Mouse (Mus musculus) thymus, adult 18-20 months (tissue): ENCODE data around the gene Ugt1a5.
A peak's percentile ranks its signal among the peaks of the same experiment; 100 is the strongest.
"Not testable (repeated sequence)": the region's sequence is repeated elsewhere in the genome, so short reads cannot be mapped to it uniquely, and the experiment has no call there.

ENCODE experiments used
- DNase-seq, 2 experiments: peaks; one replicate each; pipeline ENCODE4 v3.0.0; 2022; ENCODE audit warnings: mixed read lengths in 2 of 2

Ugt1a5 gene

DNA sequence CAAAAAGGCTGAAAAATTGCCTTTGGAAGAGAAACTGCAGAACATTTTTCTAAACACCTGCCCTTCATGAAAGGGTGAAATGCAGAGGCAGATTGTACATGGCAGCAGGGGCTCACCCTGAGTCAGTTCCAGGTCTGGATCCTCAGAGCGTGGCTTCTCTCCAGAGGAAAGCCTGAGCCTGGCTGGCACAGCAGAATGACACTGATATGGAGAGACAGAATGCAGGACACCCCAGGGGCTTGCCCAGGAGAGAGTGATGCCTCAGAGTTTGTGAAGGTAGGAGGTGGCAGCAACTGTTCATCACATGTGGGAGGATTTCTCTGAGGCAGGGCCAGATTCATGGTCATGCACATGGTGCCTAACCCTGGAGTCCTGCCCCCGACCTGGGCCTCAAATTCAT lies 34.2 kb downstream of the Ugt1a5 start:
- no peak for DNase-seq

DNA sequence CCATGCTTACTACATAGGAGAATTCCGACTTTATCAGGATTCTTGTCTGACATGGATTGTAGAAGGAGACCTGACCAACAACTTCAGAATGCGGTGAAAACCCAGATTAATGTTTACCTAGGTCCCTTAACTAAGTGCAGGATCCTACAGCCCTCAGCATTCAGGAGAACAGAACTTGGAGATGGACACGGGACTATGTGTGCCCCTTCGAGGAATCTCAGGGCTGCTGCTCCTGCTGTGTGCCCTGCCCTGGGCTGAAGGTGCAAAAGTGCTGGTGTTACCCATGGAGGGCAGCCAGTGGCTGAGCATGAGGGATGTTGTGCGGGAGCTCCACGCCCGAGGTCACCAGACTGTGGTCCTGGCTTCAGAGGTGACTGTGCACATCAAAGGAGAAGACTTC lies 34.6 kb downstream of the Ugt1a5 start, which contains the start of gene Ugt1a2:
Gene Ugt1a2, plus strand, starts transcription at position 146 of the 400 bp plus-strand sequence.
- DNase-seq = no peak

DNA sequence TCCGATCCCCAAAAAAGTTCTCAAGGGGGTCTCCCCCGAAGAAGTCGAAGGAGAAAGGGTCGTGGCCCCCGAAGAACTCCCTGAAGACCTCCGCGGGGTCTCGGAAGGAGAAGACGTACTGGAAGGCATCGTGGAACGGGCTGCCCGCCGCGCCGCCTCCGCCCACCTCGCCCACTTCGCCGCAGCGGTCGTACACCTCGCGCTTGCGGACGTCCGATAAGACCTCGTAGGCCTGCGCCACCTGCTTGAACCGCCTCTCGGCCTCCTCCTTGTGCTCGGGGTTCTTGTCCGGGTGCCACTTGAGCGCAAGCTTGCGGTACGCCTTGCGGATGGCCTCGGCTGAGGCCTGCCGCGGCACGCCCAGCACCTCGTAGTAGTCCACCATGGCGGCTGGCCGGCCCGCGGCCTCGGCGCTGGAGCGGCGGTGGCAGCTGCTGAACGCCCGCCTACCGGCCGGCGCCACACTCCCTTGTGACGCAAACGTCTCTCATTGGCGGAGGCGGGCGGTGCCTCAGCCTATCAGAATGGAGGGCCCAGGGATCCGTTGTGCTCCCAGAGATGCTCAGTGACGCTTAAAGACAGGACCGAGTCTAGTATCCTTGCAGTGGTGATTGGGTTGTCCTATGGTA lies 39.6 kb downstream of the Ugt1a5 start, which contains the start of gene Dnajb3:
Gene Dnajb3, minus strand, starts transcription at position 489 of the 629 bp plus-strand sequence.
- peak; percentile 62 to 67 for DNase-seq

DNA sequence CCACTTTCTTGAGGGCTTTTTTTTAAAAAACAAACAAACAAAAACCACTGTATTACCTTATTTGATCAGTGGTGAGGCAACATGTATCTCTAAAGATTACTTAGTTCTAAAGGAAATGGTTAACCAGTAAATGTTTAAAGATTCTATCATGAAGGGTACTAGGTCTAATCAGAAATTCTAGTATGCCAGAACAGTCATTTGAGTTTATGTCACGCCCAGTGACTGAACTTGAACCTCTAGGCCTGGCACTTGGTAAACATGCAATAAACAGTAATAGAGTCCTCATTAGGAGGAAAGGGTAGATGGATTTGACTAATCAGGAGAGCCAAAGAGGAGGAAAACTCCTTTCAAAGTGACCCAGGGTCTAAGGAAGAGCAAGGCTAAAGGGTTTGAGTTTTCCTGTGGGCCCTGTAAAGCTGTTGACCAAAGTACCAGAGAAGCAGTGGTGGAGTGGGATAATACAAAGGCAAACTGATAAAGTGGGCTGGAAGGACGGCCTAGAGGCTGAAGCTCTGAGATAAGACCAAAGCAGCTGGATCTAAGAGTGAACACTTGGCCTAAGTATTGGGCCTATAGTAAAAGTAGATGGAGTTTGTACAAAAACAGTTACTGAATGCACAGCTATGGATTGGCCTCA lies 41.1 kb downstream of the Ugt1a5 start:
- no peak for DNase-seq

DNA sequence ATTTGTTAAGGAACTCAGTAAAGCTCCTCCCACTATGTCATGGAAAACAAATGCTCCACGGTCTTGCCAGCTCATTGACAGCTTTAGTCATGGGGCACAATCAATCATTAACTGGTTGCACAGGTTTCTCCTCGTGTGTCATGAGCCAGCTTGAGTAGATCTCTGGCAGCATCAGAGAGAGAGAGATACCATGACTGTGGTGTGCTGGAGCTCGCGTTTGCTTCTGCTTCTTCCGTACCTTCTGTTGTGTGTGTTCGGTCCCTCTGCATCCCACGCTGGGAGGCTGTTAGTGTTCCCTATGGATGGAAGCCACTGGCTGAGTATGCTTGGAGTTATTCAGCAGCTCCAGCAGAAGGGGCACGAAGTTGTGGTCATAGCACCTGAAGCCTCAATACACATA lies 46.0 kb downstream of the Ugt1a5 start, which contains the start of gene Ugt1a1:
Gene Ugt1a1, plus strand, starts transcription at position 148 of the 400 bp plus-strand sequence.
- DNase-seq = no peak

DNA sequence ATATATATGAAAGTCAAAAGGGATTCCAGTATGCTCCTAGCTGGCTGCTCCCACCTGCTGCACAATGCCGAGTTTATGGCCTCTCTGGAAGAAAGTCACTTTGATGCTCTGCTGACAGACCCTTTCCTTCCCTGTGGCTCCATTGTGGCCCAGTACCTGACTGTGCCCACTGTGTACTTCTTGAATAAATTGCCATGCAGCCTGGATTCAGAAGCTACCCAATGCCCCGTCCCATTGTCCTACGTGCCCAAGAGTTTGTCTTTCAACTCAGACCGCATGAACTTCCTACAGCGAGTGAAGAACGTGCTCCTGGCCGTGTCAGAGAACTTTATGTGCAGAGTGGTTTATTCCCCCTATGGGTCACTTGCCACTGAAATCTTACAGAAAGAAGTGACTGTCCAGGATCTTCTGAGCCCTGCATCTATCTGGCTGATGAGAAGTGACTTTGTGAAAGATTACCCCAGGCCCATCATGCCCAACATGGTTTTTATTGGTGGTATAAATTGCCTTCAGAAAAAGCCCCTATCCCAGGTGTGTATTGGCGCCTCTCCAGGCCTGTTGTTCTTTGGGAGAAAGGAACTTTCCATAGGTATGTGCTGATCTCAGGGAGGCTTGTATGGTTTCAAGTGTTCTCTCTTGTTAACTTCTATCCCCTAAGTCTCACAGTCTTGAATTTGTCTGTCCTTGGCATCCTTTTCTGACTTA lies 46.7 kb downstream of the Ugt1a5 start:
- DNase-seq = no peak

DNA sequence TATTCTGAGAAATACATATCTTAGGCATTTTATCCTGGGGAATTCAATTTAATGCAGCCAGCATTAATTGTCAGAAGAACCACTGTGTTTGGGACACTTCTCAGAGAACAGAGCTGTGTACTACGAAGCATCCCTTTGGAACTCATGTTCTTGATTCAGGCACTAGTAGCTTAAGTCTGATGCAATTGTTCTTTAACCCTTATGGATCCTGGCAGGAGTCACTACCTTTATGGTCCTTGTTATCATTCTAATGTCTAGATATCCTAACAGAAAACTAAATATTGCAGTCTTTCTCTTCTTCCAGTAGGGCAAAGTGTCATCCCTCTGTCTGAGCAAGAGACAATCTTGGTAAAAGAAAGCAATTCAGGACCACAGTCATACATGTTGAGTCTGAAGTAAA lies 47.2 kb downstream of the Ugt1a5 start:
- DNase-seq = no peak

DNA sequence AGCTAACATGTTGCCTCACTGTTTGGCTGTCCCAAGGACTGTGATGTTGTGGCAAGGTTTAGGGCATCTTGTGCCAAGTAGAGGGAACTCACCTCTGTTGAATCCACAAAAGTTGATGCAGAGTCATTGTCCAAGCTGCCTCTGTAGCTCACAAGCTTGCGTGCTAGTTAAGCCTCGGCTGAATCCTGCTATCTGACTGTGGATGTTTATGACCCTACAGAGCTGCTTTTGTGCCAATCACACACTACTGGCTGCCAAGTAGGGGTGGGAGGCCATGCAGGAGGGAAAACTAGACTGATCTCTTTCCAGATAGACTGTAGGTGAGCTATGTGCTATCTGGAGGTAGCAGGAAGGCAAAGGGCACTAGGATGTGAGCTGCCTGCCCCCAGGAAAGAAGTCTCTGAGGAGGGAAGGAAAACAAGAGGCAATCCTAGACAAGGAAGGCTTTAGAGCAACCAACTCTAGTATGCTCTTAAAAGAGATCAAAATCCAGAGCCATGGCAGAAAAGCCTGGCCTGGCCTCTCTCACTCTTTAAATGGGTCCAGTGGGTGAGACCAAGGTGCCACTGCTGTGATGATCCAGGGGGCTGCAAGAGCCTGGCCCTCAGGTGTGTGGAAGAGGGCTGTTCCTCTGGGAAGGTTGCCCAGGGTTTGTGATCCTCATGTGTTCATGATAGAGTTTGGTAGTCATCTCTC lies 48.1 kb downstream of the Ugt1a5 start:
- no peak for DNase-seq

DNA sequence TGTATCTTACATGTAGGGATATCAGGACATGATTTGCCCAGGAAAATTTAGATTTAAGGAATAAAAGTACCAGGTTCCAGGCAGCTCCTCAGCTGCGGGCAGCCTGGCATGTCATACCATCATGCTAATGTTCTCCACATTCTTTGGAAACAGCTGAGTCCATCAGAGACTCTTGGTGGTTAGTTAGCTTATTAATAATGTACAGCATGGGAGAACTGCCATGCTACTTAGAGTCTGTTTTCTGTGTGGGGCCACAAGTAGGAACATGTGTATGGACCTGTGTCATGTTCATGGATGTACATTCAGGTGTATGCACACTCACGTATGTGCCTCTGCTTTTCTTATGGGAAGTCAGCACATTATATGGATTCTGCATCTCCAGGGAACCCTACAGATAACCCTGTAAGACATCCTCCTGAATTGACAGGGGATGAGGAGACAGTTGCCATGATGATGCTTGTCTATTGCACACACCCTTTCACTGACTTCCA lies 48.7 kb downstream of the Ugt1a5 start:
- no peak for DNase-seq

DNA sequence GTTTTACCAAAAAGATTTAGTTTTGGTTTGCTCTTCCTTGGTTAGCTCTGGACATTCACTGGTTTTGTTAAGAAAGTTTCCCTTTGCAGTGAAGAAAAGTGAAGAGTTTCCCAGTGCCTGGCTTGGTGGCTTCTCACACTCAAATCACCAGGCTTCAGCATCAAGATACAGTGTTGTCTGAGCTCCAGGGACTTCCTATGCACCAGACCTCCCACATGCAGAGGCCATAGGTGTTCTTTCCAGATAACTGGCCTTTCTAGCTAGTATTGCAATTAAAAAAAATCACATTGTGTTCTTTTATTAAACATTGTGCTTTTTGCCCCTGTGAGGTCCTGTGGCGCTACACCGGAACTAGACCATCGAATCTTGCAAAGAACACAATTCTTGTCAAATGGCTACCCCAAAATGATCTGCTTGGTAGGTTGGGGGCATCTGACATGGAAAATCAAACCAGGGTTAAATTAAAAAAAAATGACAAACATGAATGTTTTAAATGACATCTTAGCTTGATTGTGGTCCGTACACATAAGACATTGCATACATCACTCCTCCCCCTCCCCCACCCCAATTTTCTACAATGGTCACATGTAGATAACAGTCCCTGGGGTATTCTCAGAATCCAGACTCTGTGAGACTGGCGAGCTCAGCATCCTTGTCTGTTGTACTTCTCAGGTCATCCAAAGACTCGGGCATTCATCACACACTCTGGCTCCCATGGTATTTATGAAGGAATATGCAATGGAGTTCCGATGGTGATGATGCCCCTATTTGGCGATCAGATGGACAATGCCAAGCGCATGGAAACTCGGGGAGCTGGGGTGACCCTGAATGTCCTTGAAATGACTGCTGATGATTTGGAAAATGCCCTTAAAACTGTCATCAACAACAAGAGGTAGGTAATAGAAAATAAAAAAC lies 49.9 kb downstream of the Ugt1a5 start:
- DNase-seq = no peak

DNA sequence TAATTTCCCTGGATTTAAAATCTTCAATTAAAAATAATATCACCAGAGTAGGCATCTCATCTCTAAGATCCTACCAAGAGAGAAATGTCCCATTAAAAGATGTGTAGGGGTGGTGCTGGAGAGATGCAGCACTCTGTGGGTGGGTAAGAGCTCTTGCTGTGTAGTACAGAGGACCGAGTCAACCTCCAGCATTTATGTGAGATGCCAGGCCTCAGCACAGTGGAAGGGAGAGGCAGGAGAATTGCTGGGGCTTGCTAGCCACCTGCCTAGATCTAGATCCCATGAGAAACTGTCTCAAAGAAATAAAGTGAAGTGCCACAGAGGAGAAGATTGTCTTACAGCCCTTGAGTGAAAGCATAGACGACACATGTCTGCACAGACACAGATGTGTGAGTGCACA lies 50.7 kb downstream of the Ugt1a5 start:
- no peak for DNase-seq

DNA sequence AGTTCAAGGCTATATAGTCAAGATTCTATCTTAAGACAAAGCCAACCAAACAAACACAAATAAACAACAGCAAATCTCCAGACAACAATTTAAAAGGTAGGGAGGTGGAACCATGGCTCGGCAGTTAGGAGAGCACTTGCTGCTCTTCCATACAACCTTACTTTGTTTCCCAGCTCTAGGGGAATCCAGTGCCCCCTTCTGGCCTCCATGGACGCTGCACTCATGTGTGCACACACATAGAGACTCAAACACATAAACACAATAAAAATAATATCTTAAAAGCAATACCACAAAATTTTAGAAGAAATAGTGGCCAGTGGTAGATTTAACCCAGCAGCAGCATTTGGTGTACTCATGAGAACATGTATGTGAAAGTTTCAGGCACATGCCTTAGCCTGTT lies 51.3 kb downstream of the Ugt1a5 start:
- no peak for DNase-seq

DNA sequence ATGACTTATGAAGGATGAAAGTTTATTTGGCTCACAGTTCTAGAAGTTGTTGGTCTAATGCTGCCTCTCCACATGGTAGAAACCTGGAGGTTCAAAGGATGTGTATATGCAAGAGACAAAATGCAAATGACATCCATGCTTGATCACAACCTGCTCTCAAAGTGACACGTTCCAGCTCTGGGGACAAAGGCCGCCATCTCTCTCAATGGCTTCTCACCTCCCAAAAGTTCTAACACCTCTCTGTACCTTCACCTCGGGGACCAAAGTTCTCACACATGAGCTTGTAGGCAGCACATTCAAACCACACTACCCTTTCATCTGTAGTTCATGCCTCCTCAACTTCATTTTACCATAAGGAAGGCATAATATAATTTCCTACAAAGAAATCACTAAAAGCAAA lies 51.8 kb downstream of the Ugt1a5 start:
- DNase-seq = no peak

DNA sequence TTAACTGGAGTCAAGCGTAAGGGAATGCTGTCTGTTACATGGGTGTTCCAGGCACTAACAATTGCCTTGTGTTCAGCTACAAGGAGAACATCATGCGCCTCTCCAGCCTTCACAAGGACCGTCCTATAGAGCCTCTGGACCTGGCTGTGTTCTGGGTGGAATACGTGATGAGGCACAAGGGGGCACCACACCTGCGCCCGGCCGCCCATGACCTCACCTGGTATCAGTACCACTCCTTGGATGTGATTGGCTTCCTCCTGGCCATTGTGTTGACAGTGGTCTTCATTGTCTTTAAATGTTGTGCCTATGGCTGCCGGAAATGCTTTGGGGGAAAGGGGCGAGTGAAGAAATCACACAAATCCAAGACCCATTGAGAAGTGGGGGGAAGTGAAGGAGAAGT lies 52.2 kb downstream of the Ugt1a5 start:
- no peak for DNase-seq

DNA sequence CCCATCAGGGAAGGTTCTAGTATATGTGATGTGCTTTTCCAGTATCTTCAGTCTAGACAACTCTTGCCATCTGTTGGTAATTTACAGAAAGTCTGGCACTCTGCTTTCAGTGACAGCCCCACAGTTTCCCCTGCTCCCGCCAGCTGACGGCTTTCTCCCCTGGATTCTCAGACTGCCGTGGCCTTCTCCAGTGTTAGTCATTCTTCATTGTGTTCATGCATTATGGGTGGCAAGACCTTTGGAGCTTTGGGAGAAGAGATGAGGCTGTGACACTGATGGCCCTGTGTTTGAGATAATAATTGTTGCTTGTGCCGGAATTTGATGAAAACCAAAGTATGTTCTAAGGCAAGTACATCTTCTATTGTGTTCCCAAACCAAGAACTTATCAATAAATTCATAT lies 52.8 kb downstream of the Ugt1a5 start:
- DNase-seq = no peak

DNA sequence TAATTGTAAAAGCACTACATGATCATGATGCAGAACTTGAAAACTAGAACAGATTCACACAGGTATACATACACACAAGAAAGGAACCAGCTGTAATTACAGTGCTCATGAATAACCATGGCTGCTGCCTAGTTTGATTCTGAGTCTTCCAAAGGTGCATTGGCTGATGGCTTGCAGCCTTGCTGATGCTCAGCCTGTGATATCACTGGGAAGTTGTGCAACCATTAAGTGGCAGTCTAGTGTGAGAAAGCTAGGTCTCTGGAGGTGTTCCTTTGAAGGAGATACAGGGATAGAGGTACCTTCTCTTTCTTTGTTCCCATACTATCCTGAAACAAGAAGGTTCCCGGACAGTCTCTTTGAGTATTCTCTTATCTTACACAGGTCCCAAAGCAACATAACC lies 53.2 kb downstream of the Ugt1a5 start:
- DNase-seq = no peak

DNA sequence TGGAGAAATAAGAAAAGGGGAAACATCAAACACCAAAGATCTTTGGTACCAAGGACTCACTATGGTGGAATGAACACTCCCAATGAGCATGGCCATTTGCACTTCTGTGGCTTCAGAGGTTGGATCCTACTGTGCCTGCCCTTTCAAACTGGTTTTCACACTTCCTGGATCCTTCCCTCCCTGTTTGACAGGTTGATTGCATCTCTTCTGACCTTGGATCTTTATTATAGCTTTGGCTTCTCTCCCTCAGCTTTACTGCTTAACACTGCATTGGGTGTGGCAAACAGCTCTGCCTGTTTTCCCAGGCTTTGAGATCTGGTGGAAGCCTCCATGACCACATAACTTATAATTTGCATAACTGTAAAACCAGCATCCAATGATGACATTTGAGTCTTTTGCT lies 54.5 kb downstream of the Ugt1a5 start:
- DNase-seq = no peak

DNA sequence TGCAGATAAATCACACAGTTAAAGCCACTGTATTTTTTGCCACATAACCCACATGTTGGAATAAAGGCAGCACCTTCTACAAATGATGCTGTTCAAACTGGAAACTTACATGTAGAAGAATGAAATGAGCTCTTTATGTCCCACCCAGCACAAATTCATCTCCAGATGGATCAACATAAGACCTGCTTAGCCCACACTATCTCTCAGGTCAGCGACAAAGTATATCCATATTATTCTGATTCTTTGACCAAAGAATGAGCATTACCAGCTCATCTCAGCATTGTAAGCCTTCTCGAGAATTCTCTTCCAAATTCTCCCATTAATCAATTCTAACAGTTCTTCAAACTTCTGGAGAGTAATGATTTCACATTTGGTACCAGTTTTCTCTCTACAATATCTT lies 56.4 kb downstream of the Ugt1a5 start:
- no peak for DNase-seq

DNA sequence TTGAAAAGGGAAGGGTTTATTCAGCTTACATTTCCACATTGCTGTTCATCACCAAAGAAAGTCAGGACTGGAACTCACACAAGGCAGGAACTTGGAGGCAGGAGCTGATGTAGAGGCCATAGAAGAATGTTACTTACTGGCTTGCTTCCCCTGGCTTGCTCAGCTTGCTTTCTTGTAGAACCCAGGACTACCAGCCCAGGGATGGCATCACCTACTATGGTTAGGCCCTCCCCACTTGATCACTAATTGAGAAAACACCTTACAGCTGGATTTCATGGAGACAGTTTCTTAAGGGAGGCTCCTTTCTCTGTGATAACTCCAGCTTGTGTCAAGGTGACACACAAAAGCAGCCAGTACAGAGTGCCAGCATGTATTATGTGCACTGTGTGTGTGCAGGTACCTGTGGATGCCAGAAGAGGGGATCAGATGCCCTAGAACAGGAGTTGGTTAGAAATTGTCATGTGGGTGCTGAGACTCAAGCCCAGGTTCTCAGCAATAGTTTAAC lies 57.3 kb downstream of the Ugt1a5 start:
- DNase-seq = not testable (repeated sequence)

DNA sequence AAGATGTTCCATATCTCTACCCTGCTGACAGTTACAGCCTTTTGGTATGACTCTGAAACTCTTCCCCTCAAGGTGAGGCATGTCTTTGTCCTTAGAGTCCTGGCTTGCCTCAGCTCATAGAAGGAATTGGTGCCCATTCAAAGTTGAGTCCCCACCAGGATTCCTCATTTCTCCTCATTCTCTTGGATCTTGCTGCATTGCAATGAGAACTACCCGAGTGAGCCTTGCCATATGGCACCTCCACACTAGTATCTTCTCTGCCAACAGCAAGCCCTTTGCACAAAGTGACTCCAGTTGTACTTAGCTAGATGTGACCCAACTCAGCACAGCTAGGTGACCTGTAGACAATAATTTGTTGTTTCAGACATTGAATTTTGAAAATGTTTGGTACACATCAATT lies 57.8 kb downstream of the Ugt1a5 start:
- DNase-seq = no peak

DNA sequence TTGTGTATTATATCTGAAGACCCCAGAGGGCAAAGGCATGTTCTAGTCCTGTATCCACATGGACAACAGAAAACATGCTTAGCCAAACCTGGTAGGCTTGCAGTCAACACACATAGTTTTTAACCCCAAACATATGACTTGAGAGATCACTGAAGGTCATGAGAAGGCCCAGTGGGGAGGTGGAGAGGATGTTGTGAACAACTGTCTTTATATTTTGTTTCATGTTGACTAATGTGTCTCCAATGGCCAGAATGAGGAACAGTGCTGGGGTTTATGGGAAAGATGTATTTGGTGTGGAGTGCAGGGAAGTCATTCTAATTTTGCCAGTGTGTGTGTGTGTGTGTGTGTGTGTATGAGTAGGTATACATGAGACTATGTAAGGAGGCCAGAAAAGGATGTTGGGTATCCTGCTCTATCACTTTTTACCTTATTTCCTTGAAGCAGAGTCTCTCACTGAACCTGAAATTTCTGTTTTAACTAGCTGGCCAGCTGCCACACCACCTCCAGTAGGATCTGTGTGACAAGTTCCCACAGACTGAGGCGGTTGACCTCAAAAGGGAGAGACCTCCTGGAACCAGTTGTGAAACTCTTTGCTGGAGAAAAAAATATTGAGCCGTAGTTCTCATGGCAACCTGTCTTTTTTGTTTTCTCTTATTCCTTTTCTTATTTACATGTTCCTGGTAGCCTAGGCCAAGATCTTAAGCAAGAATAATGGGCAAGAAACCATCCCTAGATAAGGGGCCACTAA lies 58.4 kb downstream of the Ugt1a5 start:
- DNase-seq = no peak
